Comparison of ENCODE assay signal across 8 mouse cellular contexts in the genomic region with DNA sequence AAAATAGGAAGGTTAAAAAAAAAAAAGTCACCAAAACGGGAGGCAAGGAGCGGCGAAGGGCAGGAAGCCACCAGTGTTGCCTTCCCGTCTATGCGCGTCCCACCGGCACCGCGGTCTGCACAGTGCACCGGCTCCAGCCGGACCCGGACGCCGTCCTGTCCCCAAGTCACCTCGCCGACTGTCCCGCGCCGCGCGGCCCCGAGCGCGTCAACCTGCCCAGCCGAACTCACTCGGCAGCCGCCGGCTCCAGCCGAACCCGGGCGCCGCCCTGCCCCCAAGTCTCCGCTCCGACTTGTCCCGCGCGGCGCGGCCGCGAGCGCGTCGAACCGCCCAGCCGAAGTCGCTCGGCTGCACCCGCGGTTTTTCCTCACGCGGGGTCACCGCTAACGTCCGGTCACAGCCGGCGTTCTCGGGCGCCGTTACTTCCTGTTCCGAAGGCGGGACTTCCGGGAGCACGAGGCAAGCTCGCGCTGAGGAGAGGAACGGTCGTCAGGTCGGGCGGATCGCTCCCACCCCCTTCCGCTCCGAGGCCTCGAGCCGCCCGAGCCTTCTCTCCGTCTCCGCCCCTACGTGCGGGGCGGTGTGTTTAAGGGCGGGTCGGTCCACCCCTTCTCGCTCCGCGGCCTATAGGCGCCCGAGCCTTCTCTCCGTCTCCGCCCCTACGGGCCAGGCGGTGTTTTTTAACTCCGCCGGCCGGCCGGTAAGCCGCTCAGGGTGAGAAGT. TPM values are rescaled to one million over a fixed set of nuclear protein-coding genes. Genes with fewer than 3 reads are reported as not detected.
DNase-seq lines count a peak whose midpoint lies in the region; ATAC-seq and TF ChIP-seq lines count a peak whose summit lies in the region.

Hccs (minus strand) TSS at position 428 of the 723 bp plus-strand sequence.

- no peak for TF ChIP-seq CTCF in bone marrow macrophage, adult 2 months (IDR thresholded peaks at IDR 0.05; ENCODE audit: low read depth, low read length)
- no peak for TF ChIP-seq CTCF in embryonic fibroblast, embryonic 13.5 days (IDR thresholded peaks at IDR 0.05; ENCODE audit: borderline replicate concordance, insufficient read depth, low read length)

- peak; percentile 100 for ATAC-seq in kidney, embryonic 14.5 days (ENCODE audit: low FRiP score, low TSS enrichment)
- peak; percentile 99 for ATAC-seq in limb, embryonic 15.5 days (ENCODE audit: insufficient number of reproducible peaks, low FRiP score, low TSS enrichment, low read depth)

- H3K9ac ChIP-seq in kidney, embryonic 14.5 days (ENCODE audit: low read depth, low read length): peak within 1 kb of the TSS; percentile 66
- H3K9ac ChIP-seq in limb, embryonic 15.5 days: peak within 1 kb of the TSS; percentile 51

- 39% methylated on average over 94 of the region's 97 CpGs for WGBS in kidney, embryonic 14.5 days
- WGBS in limb, embryonic 15.5 days: 30% methylated on average over 94 of the region's 97 CpGs

- H3K36me3 ChIP-seq in kidney, embryonic 14.5 days (ENCODE audit: control insufficient read depth, insufficient read depth, low read length): peaks cover 2% of the 10 kb centered on the region; the same call in 1 of the 2 replicates
- H3K36me3 ChIP-seq in limb, embryonic 15.5 days: no peaks in the 10 kb centered on the region

- H3K9me3 ChIP-seq in kidney, embryonic 14.5 days (ENCODE audit: control insufficient read depth, low read length): no peaks in the 10 kb centered on the region
- H3K9me3 ChIP-seq in limb, embryonic 15.5 days: no peaks in the 10 kb centered on the region

- peak; percentile 92 for DNase-seq in A20 (ENCODE audit: low read depth, low spot score)
- DNase-seq in heart, adult 9 months (ENCODE audit: low spot score in 2 of 2): peak; percentile 90 to 93
- peak; percentile 80 to 81 for DNase-seq in monocyte, adult 2 months (ENCODE audit: low read depth in 1 of 2, low spot score in 2 of 2)
- DNase-seq in spleen, postnatal 36 days (ENCODE audit: low spot score in 2 of 2): peak; percentile 91 to 92

- no peak for TF ChIP-seq POLR2A in bone marrow macrophage, adult 2 months (IDR thresholded peaks at IDR 0.05; ENCODE audit: borderline replicate concordance, low read depth, low read length)
- TF ChIP-seq POLR2A in embryonic fibroblast, embryonic 13.5 days (IDR thresholded peaks at IDR 0.05; ENCODE audit: low read depth, low read length): peak; percentile 40; the same call in 1 of the 2 replicates

- H3K27ac ChIP-seq in bone marrow macrophage, adult 2 months (ENCODE audit: insufficient read depth, low read depth, low read length): peak within 1 kb of the TSS; percentile 83
- H3K27ac ChIP-seq in embryonic fibroblast, embryonic 13.5 days (ENCODE audit: insufficient read depth, low read length): peak within 1 kb of the TSS; percentile 53; the same call in 1 of the 2 replicates
- peak within 1 kb of the TSS; percentile 78 for H3K27ac ChIP-seq in kidney, embryonic 14.5 days (ENCODE audit: low read depth, low read length)
- peak within 1 kb of the TSS; percentile 87 for H3K27ac ChIP-seq in limb, embryonic 15.5 days

- no peaks in the 10 kb centered on the region for H3K27me3 ChIP-seq in kidney, embryonic 14.5 days (ENCODE audit: control insufficient read depth, insufficient read depth, low read length)
- no peaks in the 10 kb centered on the region for H3K27me3 ChIP-seq in limb, embryonic 15.5 days

- H3K4me3 ChIP-seq in bone marrow macrophage, adult 2 months (ENCODE audit: insufficient read depth, low read length): peak within 1 kb of the TSS; percentile 84
- H3K4me3 ChIP-seq in embryonic fibroblast, embryonic 13.5 days (ENCODE audit: insufficient read depth, low read length): peak within 1 kb of the TSS; percentile 79
- H3K4me3 ChIP-seq in kidney, embryonic 14.5 days (ENCODE audit: low read length): peak within 1 kb of the TSS; percentile 53
- H3K4me3 ChIP-seq in limb, embryonic 15.5 days: peak within 1 kb of the TSS; percentile 59

- H3K4me1 ChIP-seq in bone marrow macrophage, adult 2 months (ENCODE audit: control insufficient read depth, insufficient read depth, low read length): peaks cover 4% of the 10 kb centered on the region; the same call in 1 of the 2 replicates
- no peaks in the 10 kb centered on the region for H3K4me1 ChIP-seq in embryonic fibroblast, embryonic 13.5 days (ENCODE audit: control insufficient read depth, insufficient read depth, low read length)
- H3K4me1 ChIP-seq in kidney, embryonic 14.5 days (ENCODE audit: control insufficient read depth, insufficient read depth, low read length): no peaks in the 10 kb centered on the region
- H3K4me1 ChIP-seq in limb, embryonic 15.5 days: no peaks in the 10 kb centered on the region

- H3K4me2 ChIP-seq in kidney, embryonic 14.5 days (replicated peaks; ENCODE audit: low read depth, low read length): peak within 1 kb of the TSS; percentile 44
- H3K4me2 ChIP-seq in limb, embryonic 15.5 days: peak within 1 kb of the TSS; percentile 45

RNA-seq across cellular contexts. Expression of gene Hccs, which starts in this region (rescaled TPM):
- 15.0 and 17.8 TPM in 2 replicates for polyA plus RNA-seq in bone marrow macrophage, adult 2 months (2012; ENCODE audit: insufficient read depth, insufficient read length, missing spikeins)
- polyA plus RNA-seq in embryonic fibroblast, embryonic 13.5 days (2011; ENCODE audit: insufficient read length, low read depth, missing spikeins): 21.1 and 26.4 TPM in 2 replicates
- polyA plus RNA-seq in kidney, embryonic 14.5 days (2014; fragmentation: Nextera tagmentation; extraction: Ambion mirVana): 30.6 and 37.7 TPM in 2 replicates
- 29.7 and 30.3 TPM in 2 replicates for polyA plus RNA-seq in limb, embryonic 15.5 days (2015; fragmentation: Nextera tagmentation; extraction: Ambion mirVana)

Comparison
In these comparisons a context has a peak if more than half of its experiments do, and no peak if none do; other contexts are left out.
1. Peak in every context shown above with its lines: DNase-seq, ATAC-seq, H3K4me3 ChIP-seq and H3K27ac ChIP-seq.